Mouse (Mus musculus) liver, embryonic 12.5 days (tissue): ENCODE data around the gene Smyd1. TPM values are rescaled to one million over a fixed set of nuclear protein-coding genes. Genes with fewer than 3 reads are reported as not detected.

Source experiments
- ATAC-seq: fragments of 200-750 bp; cut with Nextera tagmentation; 2 replicates; pipeline ENCODE4 v1.8.0; 2017; ENCODE audit warnings: moderate number of reproducible peaks, mild to moderate bottlenecking, moderate library complexity
- H3K27ac ChIP-seq: fragments of 300-500 bp; sonication (generic); 2 replicates; pipeline ENCODE4 v1.5.1; 2016; ENCODE audit warnings: mild to moderate bottlenecking
- H3K27me3 ChIP-seq: fragments of 300-500 bp; sonication (generic); replicated peaks from 2 replicates; pipeline ENCODE4 v1.6.1; 2016; ENCODE audit warnings: mild to moderate bottlenecking, moderate library complexity
- H3K36me3 ChIP-seq: fragments of 300-500 bp; sonication (generic); 2 replicates; pipeline ENCODE4 v1.6.1; 2016; ENCODE audit warnings: mild to moderate bottlenecking, moderate library complexity
- H3K4me1 ChIP-seq: fragments of 300-500 bp; sonication (generic); 2 replicates; pipeline ENCODE4 v1.6.1; 2016
- H3K4me2 ChIP-seq: fragments of 300-500 bp; sonication (generic); 2 replicates; pipeline ENCODE4 v1.6.1; 2016; ENCODE audit warnings: mild to moderate bottlenecking, moderate library complexity
- H3K4me3 ChIP-seq: fragments of 300-500 bp; sonication (generic); 2 replicates; pipeline ENCODE4 v1.5.1; 2016; ENCODE audit warnings: mild to moderate bottlenecking, moderate library complexity
- H3K9ac ChIP-seq: fragments of 300-500 bp; sonication (generic); 2 replicates; pipeline ENCODE4 v1.6.1; 2016; ENCODE audit warnings: mild to moderate bottlenecking, moderate library complexity
- H3K9me3 ChIP-seq: fragments of 300-500 bp; sonication (generic); replicated peaks from 2 replicates; pipeline ENCODE4 v1.6.1; 2016; ENCODE audit warnings: mild to moderate bottlenecking, moderate library complexity
- WGBS: fragments of 180-500 bp; shearing (Covaris S2); methylation state at CpG from one replicate; pipeline ENCODE4 v1.1.7; 2016; ENCODE audit not compliant: insufficient replicate concordance; 5-methylcytosine and 5-hydroxymethylcytosine counted together
- polyA plus RNA-seq: library from polyadenylated mRNA; unstranded; fragments of >200 nt; fragmentation: Nextera tagmentation; extraction: Ambion mirVana; gene quantifications from 2 replicates; pipeline ENCODE4 v1.2.1, GENCODE M21; 2016

The Smyd1 gene
- polyA plus RNA-seq, 1 experiment from 2014 or later: 0.17 TPM

- H3K9me3 ChIP-seq: no peaks in the 10 kb centered on the region
- ATAC-seq: no peak
- H3K4me3 ChIP-seq: no peak overlapping the region
- no peak overlapping the region for H3K4me2 ChIP-seq
- H3K4me1 ChIP-seq: no peaks in the 10 kb centered on the region
- no peak overlapping the region for H3K9ac ChIP-seq
- H3K27ac ChIP-seq: no peak overlapping the region
- no peaks in the 10 kb centered on the region for H3K27me3 ChIP-seq
- 46% methylated on average over 6 of the region's 6 CpGs for WGBS
- no peaks in the 10 kb centered on the region for H3K36me3 ChIP-seq
Measured at GRCm38 (mm10) chr6:71226544-71226943, 95.5 kb downstream of the Smyd1 start.

GRCm38 (mm10) chr6:71224184-71224943 is 97.7 kb downstream of the Smyd1 start:
- Histone ChIP-seq H3K9ac (no peak overlapping the region), H3K36me3 (no peaks in the 10 kb centered on the region)
- no peak for ATAC-seq

GRCm38 (mm10) chr6:71221501-71221900 is 100.5 kb downstream of the Smyd1 start:
- Histone ChIP-seq H3K27me3 (no peaks in the 10 kb centered on the region), H3K9ac (no peak overlapping the region), H3K4me1 (no peaks in the 10 kb centered on the region), H3K36me3 (no peaks in the 10 kb centered on the region), H3K27ac (no peak overlapping the region), H3K9me3 (no peaks in the 10 kb centered on the region), H3K4me3 (no peak overlapping the region), H3K4me2 (no peak overlapping the region)
- no peak for ATAC-seq
- 43% methylated on average over 4 of the region's 4 CpGs for WGBS

More at GRCm38 (mm10) chr6:71224184-71224943, 97.7 kb downstream of the Smyd1 start:
- H3K4me2 ChIP-seq: no peak overlapping the region
- no peaks in the 10 kb centered on the region for H3K27me3 ChIP-seq
- H3K4me1 ChIP-seq: no peaks in the 10 kb centered on the region
- 49% methylated on average over 3 of the region's 3 CpGs for WGBS
- no peak overlapping the region for H3K27ac ChIP-seq
- H3K9me3 ChIP-seq: no peaks in the 10 kb centered on the region
- H3K4me3 ChIP-seq: no peak overlapping the region

GRCm38 (mm10) chr6:71212471-71212870 is 109.6 kb downstream of the Smyd1 start:
- ATAC-seq: no peak
- no peaks in the 10 kb centered on the region for H3K4me1 ChIP-seq
- 79% methylated on average over 3 of the region's 3 CpGs for WGBS
- H3K9ac ChIP-seq: no peak overlapping the region
- H3K4me3 ChIP-seq: no peak overlapping the region
- no peak overlapping the region for H3K4me2 ChIP-seq
- no peaks in the 10 kb centered on the region for H3K27me3 ChIP-seq
- no peaks in the 10 kb centered on the region for H3K36me3 ChIP-seq
- no peaks in the 10 kb centered on the region for H3K9me3 ChIP-seq
- no peak overlapping the region for H3K27ac ChIP-seq

GRCm38 (mm10) chr6:71211917-71212316 is 110.1 kb downstream of the Smyd1 start:
- ATAC-seq: no peak
- Histone ChIP-seq H3K9me3 (no peaks in the 10 kb centered on the region), H3K36me3 (no peaks in the 10 kb centered on the region), H3K27ac (no peak overlapping the region), H3K9ac (no peak overlapping the region), H3K4me2 (no peak overlapping the region), H3K4me3 (no peak overlapping the region), H3K4me1 (no peaks in the 10 kb centered on the region), H3K27me3 (no peaks in the 10 kb centered on the region)
- 39% methylated on average over 7 of the region's 7 CpGs for WGBS

GRCm38 (mm10) chr6:71208691-71209090 is 113.3 kb downstream of the Smyd1 start:
- no peak overlapping the region for H3K4me3 ChIP-seq
- no peak overlapping the region for H3K9ac ChIP-seq
- 61% methylated on average over 2 of the region's 2 CpGs for WGBS
- no peaks in the 10 kb centered on the region for H3K9me3 ChIP-seq
- H3K27me3 ChIP-seq: no peaks in the 10 kb centered on the region
- H3K4me2 ChIP-seq: no peak overlapping the region
- no peak overlapping the region for H3K27ac ChIP-seq
- no peak for ATAC-seq
- H3K36me3 ChIP-seq: no peaks in the 10 kb centered on the region
- no peaks in the 10 kb centered on the region for H3K4me1 ChIP-seq

- Histone ChIP-seq H3K27ac (no peak overlapping the region), H3K9ac (no peak overlapping the region), H3K4me2 (no peak overlapping the region), H3K4me3 (no peak overlapping the region), H3K36me3 (no peaks in the 10 kb centered on the region), H3K9me3 (no peaks in the 10 kb centered on the region), H3K4me1 (no peaks in the 10 kb centered on the region), H3K27me3 (no peaks in the 10 kb centered on the region)
- WGBS: 73% methylated on average over 8 of the region's 8 CpGs
- ATAC-seq: no peak
Measured at GRCm38 (mm10) chr6:71204166-71204565, 117.9 kb downstream of the Smyd1 start.

GRCm38 (mm10) chr6:71203674-71204073 is 118.4 kb downstream of the Smyd1 start:
- no peak overlapping the region for H3K4me2 ChIP-seq
- H3K9ac ChIP-seq: no peak overlapping the region
- no peak overlapping the region for H3K27ac ChIP-seq
- no peak for ATAC-seq
- 64% methylated on average over 5 of the region's 5 CpGs for WGBS
- H3K36me3 ChIP-seq: no peaks in the 10 kb centered on the region
- no peaks in the 10 kb centered on the region for H3K4me1 ChIP-seq
- no peaks in the 10 kb centered on the region for H3K27me3 ChIP-seq
- H3K4me3 ChIP-seq: no peak overlapping the region
- H3K9me3 ChIP-seq: no peaks in the 10 kb centered on the region

GRCm38 (mm10) chr6:71201925-71202324 is 120.1 kb downstream of the Smyd1 start:
- ATAC-seq: no peak
- WGBS: 68% methylated on average over 5 of the region's 5 CpGs
- no peak overlapping the region for H3K4me2 ChIP-seq
- H3K4me3 ChIP-seq: no peak overlapping the region
- H3K4me1 ChIP-seq: 0 out of 2 replicates have a peak, but pooled peaks cover 7% of the 10 kb centered on the region
- no peaks in the 10 kb centered on the region for H3K36me3 ChIP-seq
- no peaks in the 10 kb centered on the region for H3K27me3 ChIP-seq
- H3K9ac ChIP-seq: no peak overlapping the region
- H3K9me3 ChIP-seq: no peaks in the 10 kb centered on the region
- H3K27ac ChIP-seq: no peak overlapping the region

- H3K9ac ChIP-seq: no peak within 1 kb of the TSS
- peak within 1 kb of the TSS; percentile 12; the same call in 1 of the 2 replicates for H3K4me2 ChIP-seq
- no peak within 1 kb of the TSS for H3K4me3 ChIP-seq
- H3K9me3 ChIP-seq: no peaks in the 10 kb centered on the region
- 0 out of 2 replicates have a peak, but pooled peaks have one; percentile 36 for ATAC-seq
- no peak within 1 kb of the TSS for H3K27ac ChIP-seq
- no peaks in the 10 kb centered on the region for H3K27me3 ChIP-seq
- H3K36me3 ChIP-seq: no peaks in the 10 kb centered on the region
- 0 out of 2 replicates have a peak, but pooled peaks cover 7% of the 10 kb centered on the region for H3K4me1 ChIP-seq
- 63% methylated on average over 4 of the region's 4 CpGs for WGBS
Measured at GRCm38 (mm10) chr6:71199612-71200011, 122.4 kb downstream of the Smyd1 start, which contains the start of gene Fabp1. TSS of gene Fabp1 (plus strand) at chr6:71199827.

- Histone ChIP-seq H3K9me3 (no peaks in the 10 kb centered on the region), H3K27me3 (no peaks in the 10 kb centered on the region), H3K4me3 (no peak overlapping the region), H3K27ac (no peak overlapping the region), H3K36me3 (no peaks in the 10 kb centered on the region), H3K4me2 (no peak overlapping the region), H3K4me1 (0 out of 2 replicates have a peak, but pooled peaks cover 7% of the 10 kb centered on the region), H3K9ac (no peak overlapping the region)
- no peak for ATAC-seq
- 45% methylated on average over 13 of the region's 13 CpGs for WGBS
Measured at GRCm38 (mm10) chr6:71197636-71198535, 124.1 kb downstream of the Smyd1 start.

- H3K27me3 ChIP-seq: no peaks in the 10 kb centered on the region
- H3K36me3 ChIP-seq: no peaks in the 10 kb centered on the region
- no peak overlapping the region for H3K27ac ChIP-seq
- no peak overlapping the region for H3K4me2 ChIP-seq
- H3K9ac ChIP-seq: no peak overlapping the region
- ATAC-seq: no peak
- 0 out of 2 replicates have a peak, but pooled peaks cover 7% of the 10 kb centered on the region for H3K4me1 ChIP-seq
- no peak overlapping the region for H3K4me3 ChIP-seq
- H3K9me3 ChIP-seq: no peaks in the 10 kb centered on the region
Measured at GRCm38 (mm10) chr6:71196107-71196506, 125.9 kb downstream of the Smyd1 start.
